Mouse (Mus musculus) naive thymus-derived CD4-positive, alpha-beta T cell, adult 2 months (primary cell): ENCODE results near the gene Borcs8.

Experiments
- DNase-seq: peaks from one replicate; pipeline ENCODE4 v3.0.0-alpha.2; 2011; ENCODE audit warnings: low read depth

Gene Borcs8

GRCm38 (mm10) chr8:70139026-70139857, at the start of gene Borcs8, which contains the start of the genes Rfxank and Mef2b:
TSS of gene Borcs8 (plus strand) at chr8:70139499.
TSS of gene Rfxank (minus strand) at chr8:70139154.
TSS of gene Mef2b (plus strand) at chr8:70139711.
- DNase-seq, result peak; percentile 100

GRCm38 (mm10) chr8:70092786-70093185, 46.5 kb upstream of the Borcs8 start:
- DNase-seq, result no peak

GRCm38 (mm10) chr8:70099276-70099675, 40.0 kb upstream of the Borcs8 start:
- no peak for DNase-seq

GRCm38 (mm10) chr8:70100241-70100640, 39.1 kb upstream of the Borcs8 start:
- no peak for DNase-seq

GRCm38 (mm10) chr8:70104506-70104905, 34.8 kb upstream of the Borcs8 start:
- peak; percentile 76 for DNase-seq

GRCm38 (mm10) chr8:70104922-70105321, 34.4 kb upstream of the Borcs8 start:
- no peak for DNase-seq

- DNase-seq, result no peak
Measured at GRCm38 (mm10) chr8:70110451-70110850, 28.8 kb upstream of the Borcs8 start.

GRCm38 (mm10) chr8:70111192-70111795, 28.0 kb upstream of the Borcs8 start:
- no peak for DNase-seq

GRCm38 (mm10) chr8:70112401-70113016, 26.8 kb upstream of the Borcs8 start:
- DNase-seq, result no peak

GRCm38 (mm10) chr8:70114488-70114887, 24.8 kb upstream of the Borcs8 start:
- no peak for DNase-seq

GRCm38 (mm10) chr8:70114892-70115291, 24.4 kb upstream of the Borcs8 start:
- no peak for DNase-seq

GRCm38 (mm10) chr8:70117611-70118010, 21.7 kb upstream of the Borcs8 start:
- no peak for DNase-seq

- DNase-seq, result no peak
Measured at GRCm38 (mm10) chr8:70118726-70119700, 20.3 kb upstream of the Borcs8 start.

- peak; percentile 50 for DNase-seq
Measured at GRCm38 (mm10) chr8:70120667-70121066, 18.6 kb upstream of the Borcs8 start, which contains the start of gene Ncan. TSS of gene Ncan (minus strand) at chr8:70120873.

GRCm38 (mm10) chr8:70122863-70123262, 16.4 kb upstream of the Borcs8 start:
- DNase-seq, result peak; percentile 53

- no peak for DNase-seq
Measured at GRCm38 (mm10) chr8:70124992-70125391, 14.3 kb upstream of the Borcs8 start.

GRCm38 (mm10) chr8:70128435-70128834, 10.9 kb upstream of the Borcs8 start:
- DNase-seq, result no peak

GRCm38 (mm10) chr8:70129309-70129952, 9.9 kb upstream of the Borcs8 start:
- DNase-seq, result no peak

- no peak for DNase-seq
Measured at GRCm38 (mm10) chr8:70130066-70130465, 9.2 kb upstream of the Borcs8 start.

GRCm38 (mm10) chr8:70131166-70131883, 8.0 kb upstream of the Borcs8 start, which contains the start of gene Nr2c2ap:
TSS of gene Nr2c2ap (plus strand) at chr8:70131333.
- DNase-seq, result peak; percentile 95
